Mouse (Mus musculus) embryo, embryonic 11 days (tissue): ENCODE results near the gene Krtcap2.

Source experiments
- DNase-seq: peaks from one replicate; pipeline ENCODE4 v3.0.0-alpha.2; 2015

Gene Krtcap2

GRCm38 (mm10) chr3:89225918-89226317, 19.8 kb upstream of the Krtcap2 start:
- DNase-seq = peak; percentile 89

- DNase-seq = no peak
These were observed 19.4 kb upstream of the Krtcap2 start for GRCm38 (mm10) chr3:89226361-89226760.

GRCm38 (mm10) chr3:89226900-89227299, 18.9 kb upstream of the Krtcap2 start, which contains the start of gene Mtx1:
Gene Mtx1, minus strand, starts transcription at chr3:89227088.
- no peak for DNase-seq

- peak; percentile 96 for DNase-seq
These were observed 18.2 kb upstream of the Krtcap2 start for GRCm38 (mm10) chr3:89227307-89228179.

- DNase-seq = peak; percentile 92
These were observed 17.6 kb upstream of the Krtcap2 start for GRCm38 (mm10) chr3:89228180-89228549.

- DNase-seq = no peak
These were observed 16.9 kb upstream of the Krtcap2 start, which contains the start of gene Muc1 for GRCm38 (mm10) chr3:89228836-89229235. Gene Muc1, plus strand, starts transcription at chr3:89229057.

- DNase-seq = no peak
These were observed 16.5 kb upstream of the Krtcap2 start for GRCm38 (mm10) chr3:89229276-89229675.

GRCm38 (mm10) chr3:89230561-89230960, 15.2 kb upstream of the Krtcap2 start:
- DNase-seq = no peak

GRCm38 (mm10) chr3:89231345-89231744, 14.4 kb upstream of the Krtcap2 start:
- DNase-seq = no peak

- DNase-seq = no peak
These were observed 13.9 kb upstream of the Krtcap2 start for GRCm38 (mm10) chr3:89231772-89232275.

GRCm38 (mm10) chr3:89232614-89233013, 13.2 kb upstream of the Krtcap2 start:
- no peak for DNase-seq

GRCm38 (mm10) chr3:89233562-89234110, 12.1 kb upstream of the Krtcap2 start:
- DNase-seq = no peak

GRCm38 (mm10) chr3:89236516-89236915, 9.2 kb upstream of the Krtcap2 start:
- no peak for DNase-seq

- DNase-seq = no peak
These were observed 8.1 kb upstream of the Krtcap2 start for GRCm38 (mm10) chr3:89237682-89238081.

- no peak for DNase-seq
These were observed 7.3 kb upstream of the Krtcap2 start for GRCm38 (mm10) chr3:89238494-89238893.

GRCm38 (mm10) chr3:89242331-89242895, 3.4 kb upstream of the Krtcap2 start:
- DNase-seq = peak; percentile 59

- peak; percentile 74 for DNase-seq
These were observed 2.2 kb upstream of the Krtcap2 start for GRCm38 (mm10) chr3:89243609-89244008.

- peak; percentile 62 for DNase-seq
These were observed 1.4 kb upstream of the Krtcap2 start for GRCm38 (mm10) chr3:89244158-89244981.

GRCm38 (mm10) chr3:89244982-89245687, 631 bp upstream of the Krtcap2 start:
- DNase-seq = peak; percentile 75

GRCm38 (mm10) chr3:89246261-89247100, 715 bp downstream of the Krtcap2 start, which contains the start of gene Trim46:
Gene Trim46, minus strand, starts transcription at chr3:89246309.
- peak; percentile 94 for DNase-seq

- no peak for DNase-seq
These were observed 1.7 kb downstream of the Krtcap2 start for GRCm38 (mm10) chr3:89247466-89247865.
